In genomic region chr1:153084191-153084590, GRCm38 (mm10) we compare ENCODE assay signal across 14 mouse cellular contexts.
A peak's percentile ranks its signal among the peaks of the same experiment; 100 is the strongest.
DNase-seq lines count a peak whose midpoint lies in the region; ATAC-seq lines count a peak whose summit lies in the region.
"Had no signal": no experiment of that assay in that cellular context is flagged by ENCODE, and none has a peak within 500 bp of the region (broad histone marks: within the 10 kb centered on the region; RNA-seq: fewer than 3 reads in every experiment).

No protein-coding gene starts in this region.

- WGBS in heart, embryonic 12.5 days, result 16% methylated on average over 6 of the region's 6 CpGs

- H3K4me1 ChIP-seq in heart, embryonic 12.5 days (replicated peaks), result peaks cover 14% of the 10 kb centered on the region
- H3K4me1 ChIP-seq: embryonic facial prominence, embryonic 12.5 days; limb, embryonic 10.5 days had no signal

- 0 out of 2 replicates have a peak, but pooled peaks have one; percentile 36 for ATAC-seq in heart, embryonic 12.5 days (ENCODE audit: insufficient number of reproducible peaks, low FRiP score)
- no peak for ATAC-seq in inflammation-experienced regulatory T-cells, adult 6 months
- ATAC-seq: lung, postnatal 0 days had no signal

- no peaks in the 10 kb centered on the region for H3K36me3 ChIP-seq in heart, embryonic 12.5 days
- H3K36me3 ChIP-seq: embryonic facial prominence, embryonic 12.5 days; limb, embryonic 10.5 days had no signal

- no peak for DNase-seq in heart, postnatal 25 days (ENCODE audit: low spot score)
- peak; percentile 32 to 43 for DNase-seq in right cerebral cortex, adult 2 months (ENCODE audit: low spot score in 2 of 2)
- no peak for DNase-seq in right cerebral cortex, postnatal 14 days
- peak; percentile 74 to 78 for DNase-seq in cerebellum, postnatal 36 days
- DNase-seq in right cerebral cortex, postnatal 25 days, result peak; percentile 25
- no peak for DNase-seq in gastrocnemius, postnatal 36 days
- DNase-seq: gastrocnemius, postnatal 25 days; kidney, adult 18-20 months; thymus, postnatal 4 days had no signal

- H3K9ac ChIP-seq in heart, embryonic 12.5 days, result no peak overlapping the region
- H3K9ac ChIP-seq: embryonic facial prominence, embryonic 12.5 days had no signal

- H3K27ac ChIP-seq in heart, embryonic 12.5 days (ENCODE audit: poor library complexity, severe bottlenecking), result peak overlapping the region; percentile 64; the same call in 1 of the 2 replicates
- H3K27ac ChIP-seq: embryonic facial prominence, embryonic 12.5 days; limb, embryonic 10.5 days had no signal

- no peak overlapping the region for H3K4me3 ChIP-seq in heart, embryonic 12.5 days
- H3K4me3 ChIP-seq: embryonic facial prominence, embryonic 12.5 days; limb, embryonic 10.5 days had no signal

- no peak overlapping the region for H3K4me2 ChIP-seq in heart, embryonic 12.5 days
- H3K4me2 ChIP-seq: embryonic facial prominence, embryonic 12.5 days had no signal

- no peaks in the 10 kb centered on the region for H3K27me3 ChIP-seq in heart, embryonic 12.5 days (replicated peaks)
- H3K27me3 ChIP-seq: embryonic facial prominence, embryonic 12.5 days had no signal

- intact Hi-C loops in heart, postnatal 25 days (cut with DNase I), result no loop called here
- intact Hi-C loops in gastrocnemius, postnatal 36 days (cut with DNase I), result no loop called here

- H3K9me3 ChIP-seq in heart, embryonic 12.5 days (replicated peaks), result no peaks in the 10 kb centered on the region
- H3K9me3 ChIP-seq: embryonic facial prominence, embryonic 12.5 days; limb, embryonic 10.5 days had no signal

Comparison
In these comparisons a context has a peak if more than half of its experiments do, and no peak if none do; other contexts are left out.
1. DNase-seq: peak in right cerebral cortex, adult 2 months (2 of 2), cerebellum, postnatal 36 days (2 of 2) and right cerebral cortex, postnatal 25 days (single experiment); none in heart, postnatal 25 days (single experiment), right cerebral cortex, postnatal 14 days (single experiment) and gastrocnemius, postnatal 36 days (0 of 2).